Mouse (Mus musculus) CH12.LX (cell line): ENCODE measurements around the gene Pik3r6.

Source experiments
- CTCF ChIP-seq, 2 experiments: IDR thresholded peaks in 1 of 2; conservative IDR thresholded peaks in 1 of 2; 2 replicates each; pipeline ENCODE4 v1.5.1; 2011 to 2012; ENCODE audit warnings: low read depth in 2 of 2, low read length in 2 of 2, improper control_type of control experiment in 1 of 2, inconsistent platforms in 1 of 2, mild to moderate bottlenecking in 1 of 2, moderate library complexity in 1 of 2
- EP300 ChIP-seq: IDR thresholded peaks from 2 replicates; pipeline ENCODE4 v1.6.1; 2011; ENCODE audit warnings: low read length, improper control_type of control experiment
- ETS1 ChIP-seq: conservative IDR thresholded peaks from 2 replicates; pipeline ENCODE4 v1.6.1; 2012; ENCODE audit warnings: low read depth, mild to moderate bottlenecking, inconsistent platforms, low read length, improper control_type of control experiment, moderate library complexity
- KAT2A ChIP-seq: IDR thresholded peaks from 2 replicates; pipeline ENCODE4 v1.6.1; 2012; ENCODE audit warnings: low read length, improper control_type of control experiment, inconsistent platforms; ENCODE audit not compliant: insufficient replicate concordance
- MAFK ChIP-seq: IDR thresholded peaks from 2 replicates; pipeline ENCODE4 v1.6.1; 2011; ENCODE audit warnings: low read length, improper control_type of control experiment; ENCODE audit not compliant: insufficient replicate concordance
- POLR2A ChIP-seq: IDR thresholded peaks from 2 replicates; pipeline ENCODE4 v1.6.1; 2011; ENCODE audit warnings: low read depth, mild to moderate bottlenecking, improper control_type of control experiment, low read length
- POLR2AphosphoS2 ChIP-seq: IDR thresholded peaks from 2 replicates; pipeline ENCODE4 v1.6.1; 2011; ENCODE audit warnings: low read depth, low read length, improper control_type of control experiment
- TBP ChIP-seq: conservative IDR thresholded peaks from 2 replicates; pipeline ENCODE4 v1.6.1; 2011; ENCODE audit warnings: low read depth, low read length, improper control_type of control experiment
- ZC3H11A ChIP-seq: IDR thresholded peaks from 2 replicates; pipeline ENCODE4 v1.6.1; 2012; ENCODE audit warnings: low read depth, mild to moderate bottlenecking, inconsistent platforms, low read length, improper control_type of control experiment

- no peak for TF ChIP-seq CTCF (conservative IDR thresholded peaks at IDR 0.05 in 1 of 2, IDR thresholded peaks at IDR 0.05 in 1 of 2; ENCODE audit: low read depth in 2 of 2, low read length in 2 of 2)
- TF ChIP-seq POLR2A: no peak
- no peak for TF ChIP-seq KAT2A
- no peak for TF ChIP-seq TBP
- no peak for TF ChIP-seq EP300
- TF ChIP-seq ZC3H11A: no peak
- TF ChIP-seq MAFK: no peak
- TF ChIP-seq ETS1: no peak
- no peak for TF ChIP-seq POLR2AphosphoS2
These were observed 23.6 kb downstream of the Pik3r6 start for GRCm38 (mm10) chr11:68526441-68526840.
